Mouse (Mus musculus) cerebral cortex, adult 2 months (tissue): ENCODE data around the gene Ugt1a1.

Experiments used
- WGBS: fragments of 180-500 bp; shearing (Covaris S2); methylation state at CpG from one replicate; pipeline ENCODE4 v1.1.7; 2018; 5-methylcytosine and 5-hydroxymethylcytosine counted together

Ugt1a1 gene

DNA sequence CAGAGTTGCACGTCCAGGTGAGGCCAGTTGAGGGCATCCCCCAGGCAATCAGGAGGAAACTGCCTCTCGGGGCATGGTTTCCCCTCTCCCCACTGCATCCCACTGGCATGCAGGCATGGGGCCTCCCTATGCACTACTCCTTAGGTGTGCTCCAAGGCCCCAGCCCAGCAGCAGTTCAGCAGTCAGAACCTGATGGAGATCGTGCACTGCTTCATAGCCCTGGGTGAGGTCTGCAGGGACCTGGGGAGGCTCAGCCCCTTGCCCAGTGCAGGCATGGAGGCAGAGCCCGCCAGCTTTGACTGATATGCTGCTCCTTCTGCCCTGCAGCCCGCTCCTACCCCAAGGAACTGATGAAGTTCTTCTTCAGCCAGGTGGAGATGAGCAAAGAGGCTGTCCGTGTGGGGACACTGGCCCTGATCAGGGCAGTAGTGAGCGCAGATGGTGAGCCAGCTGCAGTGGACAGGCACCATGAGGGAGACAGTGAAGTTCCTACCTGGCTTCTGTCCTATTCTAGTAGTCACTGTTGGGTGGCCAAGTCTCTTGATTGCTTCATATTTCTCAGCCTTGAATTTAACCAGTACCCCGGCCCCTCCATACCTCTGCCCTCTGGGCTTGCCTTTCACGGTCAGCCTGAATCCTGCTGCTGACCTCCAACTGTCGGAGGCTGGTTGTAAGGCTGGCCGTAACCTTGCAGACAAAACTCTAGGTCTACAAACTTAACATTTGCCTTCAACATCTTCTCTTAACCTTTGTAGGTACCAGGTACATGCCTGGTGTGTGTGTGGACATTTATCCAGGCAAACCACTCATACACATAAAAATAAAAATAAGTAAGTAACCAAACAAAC is 23.5 kb downstream of the Ugt1a1 start:
- WGBS, result 64% methylated on average over 11 of the region's 11 CpGs

DNA sequence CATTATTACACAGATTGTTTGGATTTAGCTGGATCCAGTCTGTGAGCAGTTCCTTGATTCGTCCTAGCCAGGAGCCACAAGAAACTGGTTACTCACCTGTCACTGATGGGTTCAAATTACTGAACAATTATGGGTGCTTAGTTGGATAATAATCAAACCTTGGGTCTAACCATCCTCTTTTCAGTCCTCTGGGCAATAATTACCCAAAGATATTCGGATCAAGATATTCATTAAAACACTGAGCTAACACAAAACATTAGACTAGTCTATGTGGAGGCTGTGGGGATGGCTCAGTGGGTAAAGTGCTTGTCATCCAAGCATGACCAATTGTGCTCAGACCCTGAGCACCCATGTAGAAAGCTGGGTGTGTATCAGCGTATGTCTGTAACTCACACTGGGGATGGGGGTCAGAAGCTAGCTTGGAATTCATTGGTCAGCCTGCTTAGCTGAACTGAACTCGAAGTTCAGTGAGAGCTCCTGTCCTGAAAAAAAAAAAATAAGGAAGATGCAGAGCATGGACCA is 24.2 kb downstream of the Ugt1a1 start:
- WGBS, result 59% methylated on average over 4 of the region's 4 CpGs

GRCm38 (mm10) chr1:88237311-88237710 is 25.6 kb downstream of the Ugt1a1 start:
- WGBS, result 77% methylated on average over 5 of the region's 5 CpGs

DNA sequence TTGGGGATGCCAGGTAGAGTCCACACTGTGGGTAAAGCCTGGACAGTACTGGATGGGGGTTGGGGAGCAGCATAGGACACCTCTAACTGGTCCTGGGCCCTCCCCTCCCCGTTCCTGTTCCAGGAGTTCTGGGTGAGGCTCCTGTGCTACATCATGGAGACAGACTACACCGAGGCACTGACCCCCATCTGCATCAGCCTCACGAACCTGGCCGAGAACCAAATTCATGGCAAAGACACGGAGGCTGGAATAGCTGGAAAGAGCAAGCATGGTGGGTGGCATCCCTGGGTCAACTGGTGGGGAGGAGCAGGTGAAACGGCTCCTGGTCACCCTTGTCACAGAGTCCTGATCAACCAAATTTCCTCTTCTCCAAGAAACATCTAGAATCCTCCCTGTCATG is 27.0 kb downstream of the Ugt1a1 start:
- 79% methylated on average over 6 of the region's 6 CpGs for WGBS

GRCm38 (mm10) chr1:88240072-88240471 is 28.3 kb downstream of the Ugt1a1 start:
- WGBS, result 77% methylated on average over 5 of the region's 5 CpGs

DNA sequence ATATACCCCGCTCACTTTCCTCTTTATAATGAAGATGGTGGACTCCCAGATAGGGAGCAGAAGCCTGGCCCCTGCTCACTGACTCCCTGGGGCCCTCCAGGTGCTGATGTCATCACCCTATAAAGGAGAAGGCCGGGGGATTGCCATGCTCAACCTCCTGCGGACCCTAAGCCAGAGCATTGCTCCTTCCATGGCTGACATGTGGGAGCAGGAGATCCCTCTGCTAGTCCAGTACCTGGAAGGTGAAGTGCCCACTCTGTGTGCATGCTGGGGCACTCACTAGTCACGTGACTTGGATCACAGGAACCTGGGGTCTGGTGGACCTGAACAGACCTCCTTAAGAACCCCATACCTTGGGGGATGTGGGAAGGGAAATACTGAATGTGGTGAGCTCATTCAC is 28.8 kb downstream of the Ugt1a1 start:
- 68% methylated on average over 4 of the region's 4 CpGs for WGBS

DNA sequence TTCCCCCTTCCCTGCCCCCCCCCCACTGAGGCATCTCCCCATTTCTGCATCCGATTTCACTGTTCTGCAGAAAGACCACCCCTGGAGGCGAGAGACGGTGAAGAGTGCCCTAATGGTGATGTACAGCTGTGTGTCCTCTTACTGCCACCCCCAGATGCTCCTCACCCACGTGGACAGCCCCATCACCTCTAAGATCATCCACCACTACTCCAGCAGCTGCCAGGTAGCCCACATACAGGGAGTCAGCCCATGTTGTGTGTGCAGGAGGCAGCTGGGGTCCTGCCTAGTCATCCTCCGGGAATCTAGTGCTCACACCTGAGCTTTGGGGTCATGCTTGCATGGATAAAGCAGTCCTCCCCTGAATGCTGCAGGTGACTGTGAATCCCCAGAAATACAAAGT is 32.1 kb downstream of the Ugt1a1 start:
- WGBS, result 69% methylated on average over 5 of the region's 5 CpGs

GRCm38 (mm10) chr1:88245881-88246280 is 34.1 kb downstream of the Ugt1a1 start:
- WGBS, result 80% methylated on average over 6 of the region's 6 CpGs

GRCm38 (mm10) chr1:88246386-88246785 is 34.6 kb downstream of the Ugt1a1 start:
- WGBS, result 52% methylated on average over 6 of the region's 6 CpGs

- WGBS, result 48% methylated on average over 2 of the region's 2 CpGs
Measured at GRCm38 (mm10) chr1:88247660-88248059, 35.9 kb downstream of the Ugt1a1 start.

DNA sequence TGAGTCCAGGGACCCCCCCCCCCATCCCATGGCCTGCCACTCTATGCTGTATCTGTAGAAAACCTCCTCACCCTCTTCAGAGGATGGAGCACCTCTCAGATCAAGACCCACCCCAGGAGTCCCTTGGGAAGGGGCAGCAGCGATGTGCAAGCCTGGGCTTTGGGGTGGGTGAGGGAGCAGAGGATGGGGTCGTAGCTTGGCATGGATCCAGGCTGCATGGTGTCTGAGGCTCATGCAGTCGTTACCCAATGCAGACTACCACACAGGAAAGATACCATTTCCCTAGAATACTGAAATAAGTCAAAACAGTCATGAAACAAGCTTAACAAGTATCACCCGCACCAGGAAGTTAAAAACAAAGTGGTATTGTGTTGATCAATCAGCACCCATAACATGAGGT is 36.9 kb downstream of the Ugt1a1 start:
- 64% methylated on average over 4 of the region's 4 CpGs for WGBS

DNA sequence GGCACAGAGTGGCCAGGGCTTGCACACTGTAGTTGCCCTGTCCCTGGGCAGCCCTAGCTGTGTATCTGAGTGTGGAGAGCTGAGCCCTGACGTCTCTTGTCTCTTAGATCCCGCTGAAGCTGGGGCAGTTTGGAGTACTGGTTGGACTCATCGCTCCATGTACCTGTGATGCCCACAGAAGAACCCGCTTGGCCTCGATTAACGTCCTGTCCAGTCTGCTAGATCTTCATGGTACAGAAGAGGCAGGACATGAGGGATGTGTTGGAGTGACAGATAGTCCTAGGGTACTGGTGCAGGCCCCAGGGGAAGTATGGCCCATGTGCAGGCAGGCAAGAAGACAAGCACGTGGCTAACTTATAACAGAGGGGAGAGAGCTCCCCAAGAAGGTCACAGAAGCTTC is 37.8 kb downstream of the Ugt1a1 start:
- 78% methylated on average over 7 of the region's 7 CpGs for WGBS

GRCm38 (mm10) chr1:88250023-88250422 is 38.3 kb downstream of the Ugt1a1 start:
- WGBS, result 81% methylated on average over 5 of the region's 5 CpGs

GRCm38 (mm10) chr1:88253106-88253505 is 41.3 kb downstream of the Ugt1a1 start:
- WGBS, result 75% methylated on average over 8 of the region's 8 CpGs

DNA sequence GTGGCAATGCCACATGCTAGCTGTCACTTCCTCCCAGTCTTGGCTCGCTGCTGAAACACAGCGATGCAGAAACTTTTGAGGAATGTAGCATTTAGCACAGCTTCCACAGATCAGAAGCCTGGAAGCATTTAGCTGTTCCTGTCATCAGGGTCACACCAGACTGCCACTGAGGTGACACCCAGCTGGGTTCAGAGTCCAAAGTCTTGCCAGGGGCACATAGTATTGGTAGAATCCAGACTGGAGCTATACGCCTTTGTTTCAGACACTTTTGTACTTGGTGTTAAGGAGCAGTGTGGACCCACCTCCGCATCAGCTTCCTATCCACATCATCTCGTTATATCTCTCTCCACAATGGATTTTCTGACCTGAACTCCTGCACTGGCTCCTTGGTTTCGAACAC is 41.8 kb downstream of the Ugt1a1 start:
- 71% methylated on average over 6 of the region's 6 CpGs for whole genome bisulfite sequencing

- WGBS, result 88% methylated on average over 12 of the region's 12 CpGs
Measured at GRCm38 (mm10) chr1:88254793-88255465, 43.2 kb downstream of the Ugt1a1 start.

- WGBS, result 60% methylated on average over 2 of the region's 2 CpGs
Measured at GRCm38 (mm10) chr1:88255466-88255857, 43.7 kb downstream of the Ugt1a1 start.

GRCm38 (mm10) chr1:88255989-88256754 is 44.4 kb downstream of the Ugt1a1 start:
- 79% methylated on average over 13 of the region's 13 CpGs for WGBS

DNA sequence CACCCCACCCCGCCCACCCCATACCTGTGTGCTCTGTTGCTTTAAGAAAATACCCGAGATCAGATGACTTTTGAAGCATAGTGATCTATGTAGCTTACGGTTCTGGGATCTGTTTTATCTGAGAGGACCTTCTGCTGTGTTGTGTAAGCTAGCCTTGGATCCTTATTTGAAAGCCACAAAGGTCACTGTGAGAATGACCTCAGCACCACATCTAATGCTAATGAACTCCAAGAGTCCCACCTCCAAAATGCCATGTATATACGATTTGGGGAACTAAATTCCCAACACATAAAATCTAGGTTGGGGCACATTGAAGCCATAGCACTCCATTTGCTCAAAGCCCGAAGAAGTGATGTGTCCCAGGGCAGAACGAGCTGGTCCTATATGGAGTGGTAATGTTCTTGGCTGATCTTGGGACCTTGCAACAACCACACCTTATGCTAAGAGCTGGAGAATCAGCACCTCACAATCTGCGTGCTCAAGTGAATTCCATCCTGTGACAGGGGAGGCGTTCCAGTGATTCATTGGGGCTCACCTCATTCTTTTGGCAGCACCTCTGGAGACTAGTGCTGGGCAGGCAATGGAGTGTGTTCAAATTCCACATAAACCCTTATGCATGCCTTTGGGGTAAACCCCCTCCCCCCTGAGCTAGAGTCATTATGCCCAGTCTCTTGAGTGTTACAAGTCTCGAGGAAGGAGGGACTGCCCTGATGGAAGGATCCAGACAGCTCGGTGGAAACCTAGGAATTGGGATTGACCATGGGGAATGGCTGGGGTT is 45.3 kb downstream of the Ugt1a1 start:
- 82% methylated on average over 10 of the region's 10 CpGs for WGBS

- WGBS, result 81% methylated on average over 6 of the region's 6 CpGs
Measured at GRCm38 (mm10) chr1:88257681-88258080, 45.9 kb downstream of the Ugt1a1 start.

- 72% methylated on average over 6 of the region's 6 CpGs for WGBS
Measured at GRCm38 (mm10) chr1:88258361-88258760, 46.6 kb downstream of the Ugt1a1 start.
